In the genomic region with DNA sequence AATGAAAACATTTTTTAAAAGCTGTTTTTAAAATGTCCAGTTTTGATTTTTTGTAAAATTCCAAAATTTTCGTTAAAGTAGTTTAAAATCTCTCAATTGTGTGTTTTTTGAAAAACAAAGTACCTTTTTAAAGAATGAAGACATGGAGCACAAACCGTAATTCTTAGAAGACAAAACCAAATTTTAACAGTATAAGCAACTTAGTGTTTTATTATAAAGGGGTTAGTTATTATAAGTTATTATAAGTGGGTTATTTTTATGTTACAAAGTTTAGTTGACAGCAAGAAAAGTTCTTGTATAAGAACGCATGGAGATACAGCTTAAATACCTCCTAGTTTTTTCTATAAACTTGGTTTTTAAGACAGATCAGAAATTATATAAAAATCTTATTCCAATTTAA, we compare ENCODE assay signal across 10 mouse cellular contexts. TPM values are rescaled to one million over a fixed set of nuclear protein-coding genes. Genes with fewer than 3 reads are reported as not detected.
DNase-seq lines count a peak whose midpoint lies in the region; ATAC-seq and TF ChIP-seq lines count a peak whose summit lies in the region.
"Had no signal": no experiment of that assay in that cellular context is flagged by ENCODE, and none has a peak within 500 bp of the region (broad histone marks: within the 10 kb centered on the region; RNA-seq: fewer than 3 reads in every experiment).

No protein-coding gene starts in this region.

- no peaks in the 10 kb centered on the region for H3K27me3 ChIP-seq in megakaryocyte, embryonic 14.5 days (replicated peaks)
- no peaks in the 10 kb centered on the region for H3K27me3 ChIP-seq in limb, embryonic 15.5 days
- H3K27me3 ChIP-seq in stomach, postnatal 0 days (ENCODE audit: control insufficient read depth, insufficient read depth, low read length): no peaks in the 10 kb centered on the region

- peak overlapping the region; percentile 89 for H3K27ac ChIP-seq in gastrocnemius, adult 2 months
- H3K27ac ChIP-seq in limb, embryonic 15.5 days: no peak overlapping the region
- H3K27ac ChIP-seq in stomach, postnatal 0 days (replicated peaks): no peak overlapping the region

- no peaks in the 10 kb centered on the region for H3K9me3 ChIP-seq in megakaryocyte, embryonic 14.5 days
- no peaks in the 10 kb centered on the region for H3K9me3 ChIP-seq in limb, embryonic 15.5 days
- H3K9me3 ChIP-seq in stomach, postnatal 0 days (ENCODE audit: control insufficient read depth, low read length): no peaks in the 10 kb centered on the region

- intact Hi-C loops in gastrocnemius, adult 2 months (cut with DNase I): loop anchor here (5.0 kb wide), 1 partner anchor 39 kb away; no protein-coding TSS in a partner anchor
- intact Hi-C loops in left cerebral cortex, postnatal 4 days (cut with DNase I): no loop called here

- TF ChIP-seq CTCF in gastrocnemius, adult 2 months (IDR thresholded peaks at IDR 0.05): no peak
- no peak for TF ChIP-seq CTCF in stomach, postnatal 0 days (IDR thresholded peaks at IDR 0.05; ENCODE audit: low read depth)

- TF ChIP-seq EP300 in stomach, postnatal 0 days (optimal IDR thresholded peaks at IDR 0.05): no peak

- H3K36me3 ChIP-seq in megakaryocyte, embryonic 14.5 days (replicated peaks; ENCODE audit: low read length): peaks cover 17% of the 10 kb centered on the region
- no peaks in the 10 kb centered on the region for H3K36me3 ChIP-seq in limb, embryonic 15.5 days
- H3K36me3 ChIP-seq in stomach, postnatal 0 days (ENCODE audit: control insufficient read depth, insufficient read depth, low read length): no peaks in the 10 kb centered on the region

- WGBS in limb, embryonic 15.5 days: 77% methylated on average over 3 of the region's 3 CpGs
- 77% methylated on average over 3 of the region's 3 CpGs for WGBS in stomach, postnatal 0 days

- peak overlapping the region; percentile 80 for H3K4me3 ChIP-seq in gastrocnemius, adult 2 months
- peak overlapping the region; percentile 93 for H3K4me3 ChIP-seq in megakaryocyte, embryonic 14.5 days (replicated peaks)
- H3K4me3 ChIP-seq in limb, embryonic 15.5 days: no peak overlapping the region
- H3K4me3 ChIP-seq in stomach, postnatal 0 days (ENCODE audit: low read depth, low read length): peak overlapping the region; percentile 55

- no peak overlapping the region for H3K9ac ChIP-seq in limb, embryonic 15.5 days
- no peak overlapping the region for H3K9ac ChIP-seq in stomach, postnatal 0 days (ENCODE audit: low read length)

- peak overlapping the region; percentile 58 for H3K4me2 ChIP-seq in limb, embryonic 15.5 days
- H3K4me2 ChIP-seq in stomach, postnatal 0 days (replicated peaks; ENCODE audit: low read depth): peak overlapping the region; percentile 58

- no peak for ATAC-seq in megakaryocyte, adult 5-6 weeks (ENCODE audit: poor library complexity, severe bottlenecking)
- no peak for ATAC-seq in limb, embryonic 15.5 days (ENCODE audit: insufficient number of reproducible peaks, low FRiP score, low TSS enrichment, low read depth)
- ATAC-seq in stomach, postnatal 0 days (ENCODE audit: low FRiP score, low TSS enrichment): no peak

- H3K4me1 ChIP-seq in megakaryocyte, embryonic 14.5 days: peaks cover 14% of the 10 kb centered on the region
- no peaks in the 10 kb centered on the region for H3K4me1 ChIP-seq in limb, embryonic 15.5 days
- H3K4me1 ChIP-seq in stomach, postnatal 0 days (replicated peaks; ENCODE audit: control insufficient read depth, insufficient read depth): no peaks in the 10 kb centered on the region

- DNase-seq in gastrocnemius, adult 2 months: no peak
- DNase-seq in gastrocnemius, adult 8-10 months (ENCODE audit: low spot score in 2 of 2): no peak
- DNase-seq in stomach, postnatal 0 days (ENCODE audit: low spot score): no peak
- DNase-seq in left cerebral cortex, postnatal 4 days: no peak
- no peak for DNase-seq in left cerebral cortex, adult 8-10 months (ENCODE audit: low spot score in 2 of 2)

RNA-seq across cellular contexts. Expression of gene Apobec1, which starts 0.6 kb away (rescaled TPM):
- total RNA-seq in gastrocnemius, adult 2 months (2021): 1 to 10 TPM; 1.8 to 2.0 TPM
- 1 to 10 TPM in 3 of 4 experiments, under 1 TPM in 1; 0.53 to 1.8 (median 1.3) TPM for total RNA-seq in gastrocnemius, adult 8-10 months (2022)
- 7.5 TPM in 1 of 2 replicates, not detected in the other for polyA plus RNA-seq in megakaryocyte, embryonic 14.5 days (2012; ENCODE audit: insufficient read depth, low replicate concordance)
- total RNA-seq in megakaryocyte, adult 5-6 weeks (2015): 112 and 151 TPM in 2 replicates
- total RNA-seq in megakaryocyte, adult 5-6 weeks (2017): 78.0 and 87.4 TPM in 2 replicates
- 4.0 and 4.5 TPM in 2 replicates for polyA plus RNA-seq in limb, embryonic 15.5 days (2015; fragmentation: Nextera tagmentation; extraction: Ambion mirVana)
- 7.3 and 7.8 TPM in 2 replicates for polyA plus RNA-seq in stomach, postnatal 0 days (2015; fragmentation: Nextera tagmentation; extraction: Ambion mirVana)
- total RNA-seq in left cerebral cortex, postnatal 4 days (2021): 1 to 10 TPM; 2.1 to 3.1 TPM
- total RNA-seq in left cerebral cortex, adult 8-10 months (2022): 1 to 10 TPM; 1.5 to 3.5 (median 2.6) TPM

RNA-seq across cellular contexts. Expression of gene Gdf3, which starts 8.3 kb away (rescaled TPM):
- total RNA-seq in gastrocnemius, adult 2 months (2021): not detected
- not detected for total RNA-seq in gastrocnemius, adult 8-10 months (2022)
- 0.07 TPM in 1 of 2 replicates, not detected in the other for polyA plus RNA-seq in megakaryocyte, embryonic 14.5 days (2012; ENCODE audit: insufficient read depth, low replicate concordance)
- 0.62 and 1.7 TPM in 2 replicates for total RNA-seq in megakaryocyte, adult 5-6 weeks (2015)
- total RNA-seq in megakaryocyte, adult 5-6 weeks (2017): 0.40 TPM in 1 of 2 replicates, not detected in the other
- polyA plus RNA-seq in limb, embryonic 15.5 days (2015; fragmentation: Nextera tagmentation; extraction: Ambion mirVana): 0.24 and 0.27 TPM in 2 replicates
- polyA plus RNA-seq in stomach, postnatal 0 days (2015; fragmentation: Nextera tagmentation; extraction: Ambion mirVana): not detected in 2 replicates
- total RNA-seq in left cerebral cortex, postnatal 4 days (2021): not detected
- total RNA-seq in left cerebral cortex, adult 8-10 months (2022): not detected
- total RNA-seq: adrenal gland, adult 2 months; gastrocnemius, adult 18-20 months had no signal

RNA-seq across cellular contexts. Expression of gene Dppa3, which starts 24.6 kb away (rescaled TPM):
- total RNA-seq in gastrocnemius, adult 2 months (2021): not detected
- not detected for total RNA-seq in gastrocnemius, adult 8-10 months (2022)
- not detected in 2 replicates for polyA plus RNA-seq in megakaryocyte, embryonic 14.5 days (2012; ENCODE audit: insufficient read depth, low replicate concordance)
- not detected in 2 replicates for total RNA-seq in megakaryocyte, adult 5-6 weeks (2015)
- not detected in 2 replicates for total RNA-seq in megakaryocyte, adult 5-6 weeks (2017)
- polyA plus RNA-seq in limb, embryonic 15.5 days (2015; fragmentation: Nextera tagmentation; extraction: Ambion mirVana): not detected in 2 replicates
- not detected in 2 replicates for polyA plus RNA-seq in stomach, postnatal 0 days (2015; fragmentation: Nextera tagmentation; extraction: Ambion mirVana)
- not detected for total RNA-seq in left cerebral cortex, postnatal 4 days (2021)
- not detected for total RNA-seq in left cerebral cortex, adult 8-10 months (2022)
- total RNA-seq: adrenal gland, adult 2 months; gastrocnemius, adult 18-20 months had no signal
- polyA plus RNA-seq: adrenal gland, adult 2 months had no signal

RNA-seq across cellular contexts. Expression of gene Aicda, which starts 48.0 kb away (rescaled TPM):
- not detected for total RNA-seq in gastrocnemius, adult 2 months (2021)
- total RNA-seq in gastrocnemius, adult 8-10 months (2022): not detected
- polyA plus RNA-seq in megakaryocyte, embryonic 14.5 days (2012; ENCODE audit: insufficient read depth, low replicate concordance): 0.07 and 0.69 TPM in 2 replicates
- total RNA-seq in megakaryocyte, adult 5-6 weeks (2015): 0.07 TPM in 1 of 2 replicates, not detected in the other
- not detected in 2 replicates for total RNA-seq in megakaryocyte, adult 5-6 weeks (2017)
- polyA plus RNA-seq in limb, embryonic 15.5 days (2015; fragmentation: Nextera tagmentation; extraction: Ambion mirVana): 0.18 and 0.19 TPM in 2 replicates
- 0.04 TPM in 1 of 2 replicates, not detected in the other for polyA plus RNA-seq in stomach, postnatal 0 days (2015; fragmentation: Nextera tagmentation; extraction: Ambion mirVana)
- under 1 TPM; 0.18 to 0.58 TPM for total RNA-seq in left cerebral cortex, postnatal 4 days (2021)
- not detected for total RNA-seq in left cerebral cortex, adult 8-10 months (2022)
- total RNA-seq: adrenal gland, adult 2 months; gastrocnemius, adult 18-20 months had no signal
- polyA plus RNA-seq: adrenal gland, adult 2 months had no signal

Comparison
In these comparisons a context has a peak if more than half of its experiments do, and no peak if none do; other contexts are left out.
1. RNA of gene Apobec1, which starts 0.6 kb away (total RNA-seq): 78.0 to 151 TPM in megakaryocyte, adult 5-6 weeks; 1.5 to 3.5 TPM in left cerebral cortex, adult 8-10 months, 2.1 to 3.1 TPM in left cerebral cortex, postnatal 4 days, 1.8 to 2.0 TPM in gastrocnemius, adult 2 months and 0.53 to 1.8 TPM in gastrocnemius, adult 8-10 months; every median in the first group is over 10 times any median in the second.